Mouse (Mus musculus) left cerebral cortex, postnatal 10 days (tissue): Measurements from ENCODE around the gene Has3. TPM values are rescaled to one million over a fixed set of nuclear protein-coding genes. Genes with fewer than 3 reads are reported as not detected.
"Not testable (repeated sequence)": the region's sequence is repeated elsewhere in the genome, so short reads cannot be mapped to it uniquely, and the experiment has no call there.

Experiments used
- DNase-seq, 2 experiments: peaks; one replicate each; pipeline ENCODE4 v3.0.0; 2021 to 2022; ENCODE audit warnings: low spot score in 2 of 2, mixed read lengths in 1 of 2; ENCODE audit errors: extremely low spot score in 1 of 2
- intact Hi-C: fragments of 180-260 bp; cut with DNase I; formaldehyde crosslinking; loops from one replicate; pipeline ENCODE4 v1.15.1; 2025
- total RNA-seq, 2 experiments: library from RNA; stranded (reverse); gene quantifications; 2 replicates each; pipeline ENCODE4 v1.2.3; 2021

The Has3 gene
- total RNA-seq, 2 experiments from 2014 or later = 5.6 to 6.1 TPM

- DNase-seq = no peak
- intact Hi-C loops = no loop called here
Measured at GRCm38 (mm10) chr8:106880121-106880707, 10.2 kb downstream of the Has3 start.

GRCm38 (mm10) chr8:106884094-106884493 lies 14.1 kb downstream of the Has3 start:
- DNase-seq, intact Hi-C loops: not testable (repeated sequence)

- DNase-seq, intact Hi-C loops: not testable (repeated sequence)
Measured at GRCm38 (mm10) chr8:106884826-106885400, 14.9 kb downstream of the Has3 start.

- intact Hi-C loops = loop anchor here (2.0 kb wide), 1 partner anchor 169 kb away; no protein-coding TSS in a partner anchor
- peak; percentile 68 to 81 for DNase-seq
Measured at GRCm38 (mm10) chr8:106887336-106888189, 17.5 kb downstream of the Has3 start.

- no peak for DNase-seq
- intact Hi-C loops = no loop called here
Measured at GRCm38 (mm10) chr8:106888803-106889202, 18.8 kb downstream of the Has3 start.

DNA sequence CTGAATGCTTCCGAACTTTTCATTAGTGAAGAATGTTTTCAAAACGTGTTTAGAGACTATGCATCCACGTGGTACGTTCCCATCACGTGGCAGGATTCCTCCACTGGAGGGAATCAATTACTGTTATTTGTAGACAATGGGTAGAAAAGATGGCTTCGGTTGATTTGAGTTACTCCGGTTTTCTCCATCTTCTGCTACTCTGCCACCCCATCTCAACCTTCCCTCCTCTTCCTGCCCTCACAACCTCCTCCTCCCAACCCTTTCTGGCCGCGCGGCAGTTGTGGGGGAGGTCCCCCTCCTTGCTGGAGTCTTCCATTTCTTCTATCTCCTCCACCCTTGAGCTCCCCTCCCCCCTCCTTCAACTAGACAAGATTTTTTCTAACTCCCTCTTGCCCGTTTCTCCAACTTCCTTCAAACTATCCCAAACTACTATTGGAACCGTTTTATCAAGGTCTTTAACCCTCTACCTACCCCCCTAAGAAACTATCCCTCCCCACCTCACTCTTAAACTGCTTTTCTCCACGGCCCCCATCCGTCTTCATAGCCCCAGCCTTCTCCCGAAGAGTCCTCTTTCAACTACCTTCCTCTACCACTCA lies 22.3 kb downstream of the Has3 start:
- DNase-seq = peak in 1 of 2 experiments; percentile 55
- intact Hi-C loops = no loop called here

DNA sequence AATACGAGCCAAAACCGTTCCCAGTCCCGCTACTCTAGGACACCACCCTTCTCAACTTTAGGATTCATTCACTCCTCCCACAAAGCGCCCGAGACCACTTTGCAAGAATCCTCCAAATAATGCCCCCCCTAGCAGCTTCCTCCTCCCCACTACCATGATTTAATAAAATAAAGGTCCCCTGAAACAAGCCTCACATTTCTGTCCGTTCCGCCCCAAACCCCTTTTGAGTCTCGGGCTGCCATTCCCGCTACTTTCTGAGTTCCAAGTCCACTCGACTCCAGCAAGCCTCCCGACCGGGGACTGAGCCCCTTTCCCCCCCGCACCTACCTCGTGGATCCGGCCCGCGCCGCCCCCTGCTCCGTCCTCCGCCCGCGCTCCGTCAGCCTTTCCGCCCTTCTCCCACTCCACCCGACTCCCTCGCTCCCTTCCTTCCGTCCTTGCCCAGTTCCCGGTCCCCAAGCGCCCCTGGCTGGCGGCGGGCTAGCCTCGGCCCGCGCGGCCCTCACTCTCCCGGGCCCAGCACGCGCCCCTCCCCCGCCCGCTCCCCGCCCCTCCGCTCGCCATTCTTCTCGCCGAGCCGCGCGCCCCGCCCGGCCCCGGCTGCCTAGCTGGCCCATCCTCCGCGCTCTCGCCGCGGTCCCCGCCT lies 22.9 kb downstream of the Has3 start:
- no peak for DNase-seq
- intact Hi-C loops = no loop called here

GRCm38 (mm10) chr8:106893481-106894156 lies 23.6 kb downstream of the Has3 start, which contains the start of gene Utp4:
Gene Utp4, plus strand, starts transcription at chr8:106893636.
- intact Hi-C loops = no loop called here

DNA sequence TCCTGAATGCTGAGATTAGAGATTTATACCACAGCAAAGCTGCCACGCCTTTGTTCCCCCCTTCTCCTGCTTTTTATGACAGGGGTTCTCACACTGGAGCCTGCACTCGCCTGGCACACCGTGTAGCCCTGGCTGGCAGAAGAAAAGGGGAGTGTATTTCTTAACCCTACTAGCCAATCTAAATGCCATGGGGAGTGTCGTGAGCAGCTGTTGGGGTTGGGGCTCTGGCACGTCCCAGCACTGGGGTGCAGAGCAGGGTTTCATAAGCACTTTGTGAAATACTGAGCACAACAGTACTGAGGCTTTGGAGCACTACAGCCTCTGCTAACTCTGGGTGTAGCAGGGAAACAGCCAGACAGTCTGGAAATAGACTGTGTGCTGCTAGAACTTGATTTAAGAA lies 29.4 kb downstream of the Has3 start:
- intact Hi-C loops = no loop called here
- no peak for DNase-seq

More at GRCm38 (mm10) chr8:106893481-106894156, 23.6 kb downstream of the Has3 start, which contains the start of gene Utp4:
- peak; percentile 69 to 93 for DNase-seq

DNA sequence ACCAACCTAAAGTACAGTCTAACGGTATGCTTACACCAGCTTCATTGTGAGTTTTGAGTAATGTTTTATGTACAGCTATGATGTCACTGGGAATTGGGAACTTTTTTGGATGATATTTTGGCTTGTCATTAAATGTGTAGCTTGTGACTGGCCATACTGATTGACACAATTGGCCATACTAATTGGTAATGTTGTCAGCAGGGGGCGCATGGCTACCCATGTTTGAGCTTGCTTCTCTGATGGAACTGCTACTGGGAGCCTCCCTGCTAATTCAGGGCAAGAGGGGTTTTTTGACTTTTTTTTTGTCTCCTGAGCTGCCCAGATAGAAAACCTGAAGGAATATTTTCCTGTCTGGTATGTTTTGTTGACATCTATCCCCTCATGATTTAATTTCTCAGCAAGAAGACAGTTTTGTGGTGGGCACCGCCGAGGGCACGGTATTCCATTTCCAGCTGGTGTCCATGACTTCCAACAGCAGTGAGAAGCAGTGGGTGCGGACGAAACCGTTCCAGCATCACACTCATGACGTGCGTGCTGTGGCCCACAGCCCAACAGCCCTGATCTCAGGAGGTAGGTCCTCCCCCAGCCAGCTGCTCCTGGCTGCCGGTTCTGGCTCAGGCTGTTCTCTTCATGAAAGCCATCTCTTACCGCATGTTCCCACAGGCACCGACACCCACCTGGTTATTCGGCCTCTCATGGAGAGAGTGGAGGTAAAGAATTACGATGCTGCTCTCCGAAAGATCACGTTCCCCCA lies 35.9 kb downstream of the Has3 start:
- DNase-seq = peak in 1 of 2 experiments; percentile 59
- intact Hi-C loops = loop anchor here (5.0 kb wide), 1 partner anchor 96 kb away; no protein-coding TSS in a partner anchor

DNA sequence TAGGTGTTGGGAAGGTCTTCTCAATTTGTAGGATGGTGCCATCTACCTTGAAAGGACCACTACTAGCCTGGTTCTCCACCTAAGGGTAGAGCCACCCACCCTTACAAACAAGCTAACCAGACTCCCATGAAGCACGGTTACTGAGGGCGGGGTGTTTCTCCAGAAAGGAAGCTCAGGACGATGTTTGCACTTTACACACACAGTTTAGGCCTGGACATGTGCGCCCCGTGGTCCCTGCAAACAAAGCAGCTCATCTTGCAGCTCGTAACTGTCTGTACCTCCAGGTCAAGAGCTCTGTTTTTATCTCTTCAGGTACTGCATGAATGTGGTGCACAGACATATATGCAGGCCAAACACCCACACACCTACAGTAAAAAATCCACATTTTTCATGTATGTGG lies 36.6 kb downstream of the Has3 start:
- intact Hi-C loops = loop anchor here (5.0 kb wide), 1 partner anchor 96 kb away; no protein-coding TSS in a partner anchor

GRCm38 (mm10) chr8:106907450-106907849 lies 37.4 kb downstream of the Has3 start:
- no peak for DNase-seq
- intact Hi-C loops = loop anchor here (5.0 kb wide), 1 partner anchor 95 kb away; no protein-coding TSS in a partner anchor

More for the DNA sequence above, 36.6 kb downstream of the Has3 start:
- no peak for DNase-seq

GRCm38 (mm10) chr8:106908291-106908690 lies 38.2 kb downstream of the Has3 start:
- intact Hi-C loops = loop anchor here (5.0 kb wide), 1 partner anchor 94 kb away; no protein-coding TSS in a partner anchor
- DNase-seq = no peak

GRCm38 (mm10) chr8:106913631-106914030 lies 43.6 kb downstream of the Has3 start:
- no peak for DNase-seq
- intact Hi-C loops = no loop called here

DNA sequence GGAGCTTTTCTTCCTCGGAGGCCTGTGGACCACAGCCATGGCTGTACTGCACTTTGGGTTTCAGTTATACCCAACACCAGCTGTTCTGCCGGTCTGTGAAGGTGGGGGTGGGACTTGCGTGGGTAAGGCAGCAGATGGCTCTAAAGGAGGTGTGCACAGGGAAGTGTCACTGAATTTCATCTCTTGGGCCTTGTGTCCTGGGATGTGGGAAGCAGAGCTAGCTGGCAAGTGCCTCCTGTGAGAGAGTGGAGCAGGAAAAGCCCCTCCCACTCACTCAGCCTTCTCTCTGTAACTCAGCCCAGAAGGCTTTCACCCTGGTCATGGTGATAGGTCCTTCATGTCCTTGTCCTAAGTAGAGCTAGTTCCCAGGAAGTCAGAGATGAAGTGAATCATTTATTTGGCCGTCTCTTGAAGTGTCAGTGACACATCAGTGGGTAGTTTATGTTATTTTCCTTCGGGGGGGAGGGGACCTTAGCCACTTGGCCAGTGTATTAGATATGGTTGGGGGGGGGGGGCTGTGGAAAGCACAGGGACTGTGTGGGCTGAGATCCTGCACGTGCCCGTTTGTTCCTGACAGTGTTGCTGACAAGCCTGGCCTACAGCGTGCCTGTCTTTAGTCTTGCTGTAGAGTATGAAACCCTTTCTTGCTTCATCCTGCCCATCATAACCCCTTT lies 49.8 kb downstream of the Has3 start:
- no peak for DNase-seq
- intact Hi-C loops = no loop called here

- intact Hi-C loops = no loop called here
- no peak for DNase-seq
Measured at GRCm38 (mm10) chr8:106920395-106920741, 50.3 kb downstream of the Has3 start.

GRCm38 (mm10) chr8:106924057-106924456 lies 54.0 kb downstream of the Has3 start:
- no peak for DNase-seq
- intact Hi-C loops = no loop called here
